Mouse (Mus musculus) Patski (cell line): ENCODE measurements around the gene Pcsk2. TPM values are rescaled to one million over a fixed set of nuclear protein-coding genes. Genes with fewer than 3 reads are reported as not detected.

Experiments
- ATAC-seq: fragments of 100-300 bp; one replicate; pipeline ENCODE4 v1.8.0; 2021
- CTCF ChIA-PET: fragments of 350-600 bp; sonication (Branson Sonifier 250); formaldehyde crosslinking; loops from one replicate; lab custom pipeline; 2022; ENCODE audit warnings: inconsistent platforms; lab: Charles Lee
- POLR2A ChIA-PET: fragments of 350-600 bp; sonication (Branson Sonifier 250); formaldehyde crosslinking; loops from one replicate; lab custom pipeline; 2022; ENCODE audit warnings: antibody characterized with exemption, inconsistent platforms; lab: Charles Lee
- DNase-seq: peaks from one replicate; pipeline ENCODE4 v3.0.0-alpha.2; 2011; ENCODE audit warnings: low read depth, low spot score
- H3K27me3 ChIP-seq: fragments of 371-371 bp; one replicate; pipeline ENCODE4 v1.5.1; 2021
- CTCF ChIP-seq: fragments of 100-300 bp; IDR thresholded peaks from one replicate; pipeline ENCODE4 v1.5.1; 2021
- in situ Hi-C: fragments of 300-500 bp; cut with MboI; formaldehyde crosslinking; loops from 3 replicates; pipeline ENCODE4 v1.11.1; 2018; ENCODE audit warnings: low pct_unique_long_range_greater_than_20kb, mixed read lengths
- polyA plus RNA-seq: library from polyadenylated mRNA; unstranded; gene quantifications from one replicate; pipeline ENCODE4 v1.2.3, GENCODE M21; 2021

Gene Pcsk2
- polyA plus RNA-seq, 1 experiment from 2014 or later, result not detected

- ChIA-PET POLR2A (no interaction called here), CTCF (no interaction called here)
- H3K27me3 ChIP-seq, result no peaks in the 10 kb centered on the region
- in situ Hi-C loops, result loop anchor here (5.0 to 10.0 kb wide), 3 partner anchors 381 to 619 kb away; no protein-coding TSS in a partner anchor
- no peak for TF ChIP-seq CTCF
- ATAC-seq (no peak), DNase-seq (no peak)
Measured at GRCm38 (mm10) chr2:143835820-143836219, 289.9 kb downstream of the Pcsk2 start.

GRCm38 (mm10) chr2:143837291-143837701, 291.3 kb downstream of the Pcsk2 start:
- DNase-seq (no peak), ATAC-seq (peak; percentile 24)
- ChIA-PET CTCF (interaction anchor here (0.8 kb wide), 1 partner anchor 358 kb away, joined by 3 read pairs; no protein-coding TSS in a partner anchor), POLR2A (no interaction called here)
- in situ Hi-C loops, result loop anchor here (5.0 to 10.0 kb wide), 3 partner anchors 380 to 618 kb away; no protein-coding TSS in a partner anchor
- H3K27me3 ChIP-seq, result no peaks in the 10 kb centered on the region
- TF ChIP-seq CTCF, result peak; percentile 80

GRCm38 (mm10) chr2:143838698-143839097, 292.7 kb downstream of the Pcsk2 start:
- ATAC-seq (no peak), DNase-seq (no peak)
- ChIA-PET CTCF (no interaction called here), POLR2A (no interaction called here)
- in situ Hi-C loops, result loop anchor here (5.0 to 10.0 kb wide), 3 partner anchors 379 to 616 kb away; no protein-coding TSS in a partner anchor
- no peaks in the 10 kb centered on the region for H3K27me3 ChIP-seq
- peak; percentile 27 for TF ChIP-seq CTCF

- in situ Hi-C loops, result loop anchor here (5.0 to 10.0 kb wide), 3 partner anchors 378 to 615 kb away; no protein-coding TSS in a partner anchor
- ChIA-PET POLR2A (no interaction called here), CTCF (no interaction called here)
- no peak for TF ChIP-seq CTCF
- ATAC-seq (no peak), DNase-seq (no peak)
- no peaks in the 10 kb centered on the region for H3K27me3 ChIP-seq
Measured at GRCm38 (mm10) chr2:143839458-143839857, 293.5 kb downstream of the Pcsk2 start.

GRCm38 (mm10) chr2:143840895-143841294, 294.9 kb downstream of the Pcsk2 start:
- ChIA-PET CTCF (no interaction called here), POLR2A (no interaction called here)
- DNase-seq (peak; percentile 9), ATAC-seq (no peak)
- TF ChIP-seq CTCF, result no peak
- in situ Hi-C loops, result no loop called here
- no peaks in the 10 kb centered on the region for H3K27me3 ChIP-seq

- no peaks in the 10 kb centered on the region for H3K27me3 ChIP-seq
- in situ Hi-C loops, result no loop called here
- TF ChIP-seq CTCF, result no peak
- no peak for DNase-seq
- ATAC-seq, result no peak
- CTCF ChIA-PET, result no interaction called here
- POLR2A ChIA-PET, result no interaction called here
Measured at GRCm38 (mm10) chr2:143841536-143841935, 295.6 kb downstream of the Pcsk2 start.

GRCm38 (mm10) chr2:143844779-143845178, 298.8 kb downstream of the Pcsk2 start:
- in situ Hi-C loops, result no loop called here
- ATAC-seq, result no peak
- CTCF ChIA-PET, result interaction anchor here (0.9 to 1.9 kb wide), 2 partner anchors 13 to 372 kb away, joined by 3 to 5 read pairs; no protein-coding TSS in a partner anchor
- H3K27me3 ChIP-seq, result no peaks in the 10 kb centered on the region
- DNase-seq, result no peak
- POLR2A ChIA-PET, result no interaction called here
- no peak for TF ChIP-seq CTCF

- TF ChIP-seq CTCF, result no peak
- DNase-seq (no peak), ATAC-seq (no peak)
- in situ Hi-C loops, result no loop called here
- ChIA-PET POLR2A (interaction anchor here (0.6 kb wide), 1 partner anchor 53 kb away, joined by 3 read pairs; no protein-coding TSS in a partner anchor), CTCF (interaction anchor here (1.9 kb wide), 1 partner anchor 15 kb away, joined by 5 read pairs; no protein-coding TSS in a partner anchor)
- no peaks in the 10 kb centered on the region for H3K27me3 ChIP-seq
Measured at GRCm38 (mm10) chr2:143846799-143847198, 300.8 kb downstream of the Pcsk2 start.

GRCm38 (mm10) chr2:143847291-143847690, 301.3 kb downstream of the Pcsk2 start:
- TF ChIP-seq CTCF, result no peak
- CTCF ChIA-PET, result no interaction called here
- ATAC-seq (no peak), DNase-seq (no peak)
- in situ Hi-C loops, result no loop called here
- POLR2A ChIA-PET, result interaction anchor here (0.6 kb wide), 1 partner anchor 53 kb away, joined by 3 read pairs; no protein-coding TSS in a partner anchor
- no peaks in the 10 kb centered on the region for H3K27me3 ChIP-seq

- TF ChIP-seq CTCF, result no peak
- DNase-seq, result no peak
- in situ Hi-C loops, result no loop called here
- ChIA-PET CTCF (no interaction called here), POLR2A (no interaction called here)
- H3K27me3 ChIP-seq, result no peaks in the 10 kb centered on the region
- no peak for ATAC-seq
Measured at GRCm38 (mm10) chr2:143851354-143852221, 305.6 kb downstream of the Pcsk2 start.
